Mouse (Mus musculus): Measurements from ENCODE around the gene Fam160a2. TPM values are rescaled to one million over a fixed set of nuclear protein-coding genes. Genes with fewer than 3 reads are reported as not detected.

Fam160a2 gene
- total and polyA plus RNA-seq, 3 experiments = 6.2 to 17.7 TPM; not detected in 1

- TF ChIP-seq MYB (IDR thresholded peaks at IDR 0.05; ENCODE audit: low read depth, low read length) (no peak), ZC3H11A (IDR thresholded peaks at IDR 0.05; ENCODE audit: low read depth, low read length) (no peak), MAFK (IDR thresholded peaks at IDR 0.05; ENCODE audit: borderline replicate concordance, low read depth, low read length) (no peak), USF2 (IDR thresholded peaks at IDR 0.05; ENCODE audit: borderline replicate concordance in 1 of 2, insufficient read depth in 1 of 2, low read depth in 1 of 2, low read length in 2 of 2) (no peak), NRF1 (IDR thresholded peaks at IDR 0.05; ENCODE audit: insufficient read depth, low read depth, low read length, poor library complexity, severe bottlenecking) (no peak), TBP (IDR thresholded peaks at IDR 0.05; ENCODE audit: low read depth, low read length) (no peak), ZKSCAN1 (IDR thresholded peaks at IDR 0.05; ENCODE audit: low read depth, low read length) (no peak), RAD21 (IDR thresholded peaks at IDR 0.05; ENCODE audit: low read depth, low read length) (no peak), POLR2A (IDR thresholded peaks at IDR 0.05; ENCODE audit: control insufficient read depth in 1 of 2, insufficient read depth in 1 of 2, low read depth in 1 of 2, low read length in 2 of 2, poor library complexity in 1 of 2) (no peak), SMC3 (IDR thresholded peaks at IDR 0.05; ENCODE audit: low read depth, low read length) (no peak), CHD2 (IDR thresholded peaks at IDR 0.05; ENCODE audit: low read length) (no peak), POLR2AphosphoS5 (IDR thresholded peaks at IDR 0.05; ENCODE audit: borderline replicate concordance, low read depth, low read length) (no peak), MXI1 (IDR thresholded peaks at IDR 0.05; ENCODE audit: low read depth, low read length) (no peak), KAT2A (conservative IDR thresholded peaks at IDR 0.05; ENCODE audit: low read depth, low read length) (no peak), ZMIZ1 (IDR thresholded peaks at IDR 0.05; ENCODE audit: low read depth, low read length) (no peak), HCFC1 (IDR thresholded peaks at IDR 0.05; ENCODE audit: low read depth, low read length) (no peak)
- Histone ChIP-seq H3K9ac (ENCODE audit: control insufficient read depth, low read depth, low read length, poor library complexity, severe bottlenecking) (no peak overlapping the region), H3K27me3 (ENCODE audit: control insufficient read depth in 1 of 2, insufficient read depth in 2 of 2, low read length in 2 of 2) (no peaks in the 10 kb centered on the region), H3K4me1 (ENCODE audit: control insufficient read depth in 1 of 2, insufficient read depth in 2 of 2, low read length in 2 of 2) (no peaks in the 10 kb centered on the region), H3K4me3 (ENCODE audit: control insufficient read depth in 1 of 2, insufficient read depth in 1 of 2, low read depth in 2 of 2, low read length in 2 of 2) (no peak overlapping the region), H3K36me3 (ENCODE audit: control insufficient read depth in 1 of 2, insufficient read depth in 2 of 2, low read length in 2 of 2) (no peaks in the 10 kb centered on the region; a peak in 1 of 4 replicates), H3K27ac (ENCODE audit: control insufficient read depth, low read depth, low read length) (no peak overlapping the region), H3K79me2 (ENCODE audit: control insufficient read depth, insufficient read depth, low read length, poor library complexity) (no peaks in the 10 kb centered on the region), H3K9me3 (replicated peaks; ENCODE audit: insufficient read depth, low read length) (no peaks in the 10 kb centered on the region)
- DNase-seq (ENCODE audit: low read depth, low spot score) = no peak
Observed at GRCm38 (mm10) chr7:105387696-105388095, 12.2 kb downstream of the Fam160a2 start.

DNA sequence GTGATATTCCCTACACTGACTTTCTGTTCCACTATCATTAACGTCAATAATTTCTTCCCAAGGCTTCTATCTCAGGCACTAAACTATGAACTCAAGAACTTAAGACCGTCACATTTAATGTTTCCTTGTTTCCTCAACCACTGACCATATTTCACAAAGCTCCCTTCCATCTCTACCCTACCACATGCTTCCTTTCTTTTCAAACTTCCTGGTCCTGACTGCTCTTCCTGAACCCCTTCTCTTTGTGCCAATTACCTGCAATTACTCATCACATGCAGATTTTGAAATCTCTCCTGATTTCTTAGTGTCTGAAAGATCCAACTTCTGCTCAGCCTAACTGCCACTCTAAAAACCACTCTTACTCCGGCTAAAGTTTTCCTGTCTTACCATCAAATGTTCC lies 19.5 kb downstream of the Fam160a2 start:
- Histone ChIP-seq H3K4me3 (ENCODE audit: control insufficient read depth in 1 of 2, insufficient read depth in 1 of 2, low read depth in 2 of 2, low read length in 2 of 2) (no peak overlapping the region), H3K36me3 (ENCODE audit: control insufficient read depth in 1 of 2, insufficient read depth in 2 of 2, low read length in 2 of 2) (peaks cover 0 to 2% of the 10 kb centered on the region in 2 experiments; a peak in 3 of 4 replicates), H3K9ac (ENCODE audit: control insufficient read depth, low read depth, low read length, poor library complexity, severe bottlenecking) (no peak overlapping the region), H3K4me1 (ENCODE audit: control insufficient read depth in 1 of 2, insufficient read depth in 2 of 2, low read length in 2 of 2) (no peaks in the 10 kb centered on the region; a peak in 1 of 4 replicates), H3K27ac (ENCODE audit: control insufficient read depth, low read depth, low read length) (no peak overlapping the region), H3K79me2 (ENCODE audit: control insufficient read depth, insufficient read depth, low read length, poor library complexity) (no peaks in the 10 kb centered on the region), H3K9me3 (replicated peaks; ENCODE audit: insufficient read depth, low read length) (no peaks in the 10 kb centered on the region), H3K27me3 (ENCODE audit: control insufficient read depth in 1 of 2, insufficient read depth in 2 of 2, low read length in 2 of 2) (no peaks in the 10 kb centered on the region)
- no peak for DNase-seq (ENCODE audit: low read depth, low spot score)
- TF ChIP-seq EP300 (IDR thresholded peaks at IDR 0.05; ENCODE audit: low read depth in 1 of 2, low read length in 2 of 2) (no peak), JUND (IDR thresholded peaks at IDR 0.05; ENCODE audit: low read depth, low read length) (no peak), NRF1 (IDR thresholded peaks at IDR 0.05; ENCODE audit: insufficient read depth, low read depth, low read length, poor library complexity, severe bottlenecking) (no peak), MYB (IDR thresholded peaks at IDR 0.05; ENCODE audit: low read depth, low read length) (no peak), POLR2A (IDR thresholded peaks at IDR 0.05; ENCODE audit: control insufficient read depth in 1 of 2, insufficient read depth in 1 of 2, low read depth in 1 of 2, low read length in 2 of 2, poor library complexity in 1 of 2) (no peak)

Data from MEL (cell line).